Mouse (Mus musculus) myocyte (in vitro differentiated cells): ENCODE measurements around the gene E130309D02Rik. TPM values are rescaled to one million over a fixed set of nuclear protein-coding genes. Genes with fewer than 3 reads are reported as not detected.

Experiments used
- H3K27me3 ChIP-seq: one replicate; pipeline ENCODE4 v1.6.1; 2011; ENCODE audit not compliant: control insufficient read depth, insufficient read depth, insufficient read length
- H3K36me3 ChIP-seq: one replicate; pipeline ENCODE4 v1.6.1; 2011; ENCODE audit not compliant: control insufficient read depth, insufficient read depth
- H3K4me2 ChIP-seq: one replicate; pipeline ENCODE4 v1.6.1; 2011; ENCODE audit warnings: low read depth, control low read depth
- H3K4me3 ChIP-seq: one replicate; pipeline ENCODE4 v1.5.1; 2011; ENCODE audit warnings: mild to moderate bottlenecking, control low read depth, moderate library complexity
- H3K79me2 ChIP-seq: one replicate; pipeline ENCODE4 v1.6.1; 2011; ENCODE audit not compliant: control insufficient read depth, insufficient read depth
- H3ac ChIP-seq: one replicate; pipeline ENCODE4 v1.6.1; 2011; ENCODE audit not compliant: control insufficient read depth, insufficient read length
- CEBPB ChIP-seq: IDR thresholded peaks from 2 replicates; pipeline ENCODE4 v1.6.1; 2011; ENCODE audit warnings: mild to moderate bottlenecking, moderate library complexity; ENCODE audit not compliant: poor library complexity, insufficient read depth, severe bottlenecking
- E2F4 ChIP-seq: IDR thresholded peaks from one replicate; pipeline ENCODE4 v1.6.1; 2011; ENCODE audit warnings: mild to moderate bottlenecking, control low read depth, moderate library complexity; ENCODE audit not compliant: insufficient read depth
- MAX ChIP-seq: IDR thresholded peaks from one replicate; pipeline ENCODE4 v1.6.1; 2011; ENCODE audit warnings: low read depth, mild to moderate bottlenecking, control low read depth
- MYOD1 ChIP-seq, 3 experiments: IDR thresholded peaks; one replicate each; pipeline ENCODE4 v1.6.1; 2011; ENCODE audit warnings: control low read depth in 2 of 3, low read depth in 2 of 3, mild to moderate bottlenecking in 2 of 3, moderate library complexity in 1 of 3; ENCODE audit not compliant: insufficient read length in 2 of 3, control insufficient read depth in 1 of 3
- MYOG ChIP-seq, 3 experiments: IDR thresholded peaks; one replicate each; pipeline ENCODE4 v1.6.1; 2011; ENCODE audit warnings: control low read depth in 2 of 3, low read depth in 2 of 3, mild to moderate bottlenecking in 2 of 3; ENCODE audit not compliant: insufficient read length in 2 of 3, control insufficient read depth in 1 of 3, insufficient read depth in 1 of 3
- POLR2A ChIP-seq: IDR thresholded peaks from one replicate; pipeline ENCODE4 v1.6.1; 2011; ENCODE audit warnings: low read depth, mild to moderate bottlenecking, control low read depth, moderate library complexity; ENCODE audit not compliant: insufficient read length
- POLR2AphosphoS2 ChIP-seq: IDR thresholded peaks from one replicate; pipeline ENCODE4 v1.6.1; 2011; ENCODE audit warnings: low read depth, control low read depth; ENCODE audit not compliant: insufficient read length
- REST ChIP-seq: IDR thresholded peaks from one replicate; pipeline ENCODE4 v1.6.1; 2011; ENCODE audit warnings: mild to moderate bottlenecking, control low read depth, moderate library complexity; ENCODE audit not compliant: insufficient read depth, insufficient read length
- SRF ChIP-seq: IDR thresholded peaks from one replicate; pipeline ENCODE4 v1.6.1; 2011; ENCODE audit warnings: low read depth; ENCODE audit not compliant: control insufficient read depth, insufficient read length
- TCF12 ChIP-seq: IDR thresholded peaks from one replicate; pipeline ENCODE4 v1.6.1; 2011; ENCODE audit warnings: mild to moderate bottlenecking, control low read depth; ENCODE audit not compliant: poor library complexity, insufficient read depth, severe bottlenecking
- TCF3 ChIP-seq: IDR thresholded peaks from one replicate; pipeline ENCODE4 v1.6.1; 2011; ENCODE audit warnings: low read depth, control low read depth; ENCODE audit not compliant: insufficient read length
- USF1 ChIP-seq: IDR thresholded peaks from one replicate; pipeline ENCODE4 v1.6.1; 2011; ENCODE audit warnings: low read depth, mild to moderate bottlenecking, control low read depth, moderate library complexity
- polyA plus RNA-seq: library from polyadenylated mRNA; unstranded; fragments of >200 nt; fragmentation: generic; extraction: Trizol; gene quantifications from one replicate; pipeline ENCODE4 v1.2.1, GENCODE M21; 2012; ENCODE audit warnings: missing spikeins

E130309D02Rik gene
- polyA plus RNA-seq, 1 experiment: 25.7 TPM

GRCm38 (mm10) chr5:143264689-143265088, 50.5 kb downstream of the E130309D02Rik start:
- Histone ChIP-seq H3K4me2 (no peak overlapping the region), H3K36me3 (peaks cover 5% of the 10 kb centered on the region), H3K4me3 (no peak overlapping the region), H3K27me3 (no peaks in the 10 kb centered on the region), H3ac (no peak overlapping the region), H3K79me2 (no peaks in the 10 kb centered on the region)
- no peak for TF ChIP-seq SRF
- TF ChIP-seq TCF12: no peak
- no peak for TF ChIP-seq MAX
- TF ChIP-seq POLR2A: no peak
- no peak for TF ChIP-seq POLR2AphosphoS2
- no peak for TF ChIP-seq E2F4
- TF ChIP-seq MYOD1 (IDR thresholded peaks at IDR 0.05; ENCODE audit: control insufficient read depth in 1 of 3, insufficient read length in 2 of 3, low read depth in 2 of 3): no peak
- no peak for TF ChIP-seq USF1
- no peak for TF ChIP-seq MYOG (IDR thresholded peaks at IDR 0.05; ENCODE audit: control insufficient read depth in 1 of 3, insufficient read depth in 1 of 3, insufficient read length in 2 of 3, low read depth in 2 of 3)
- no peak for TF ChIP-seq CEBPB
- TF ChIP-seq REST: no peak

GRCm38 (mm10) chr5:143261636-143262035, 53.5 kb downstream of the E130309D02Rik start:
- peaks cover 5% of the 10 kb centered on the region for H3K36me3 ChIP-seq
- H3K4me2 ChIP-seq: no peak overlapping the region
- no peaks in the 10 kb centered on the region for H3K27me3 ChIP-seq
- no peaks in the 10 kb centered on the region for H3K79me2 ChIP-seq
- H3ac ChIP-seq: no peak overlapping the region
- H3K4me3 ChIP-seq: no peak overlapping the region
- no peak for TF ChIP-seq E2F4
- no peak for TF ChIP-seq REST
- TF ChIP-seq MYOD1 (IDR thresholded peaks at IDR 0.05; ENCODE audit: control insufficient read depth in 1 of 3, insufficient read length in 2 of 3, low read depth in 2 of 3): no peak
- no peak for TF ChIP-seq SRF
- no peak for TF ChIP-seq POLR2AphosphoS2
- no peak for TF ChIP-seq TCF3
- TF ChIP-seq MAX: no peak
- no peak for TF ChIP-seq MYOG (IDR thresholded peaks at IDR 0.05; ENCODE audit: control insufficient read depth in 1 of 3, insufficient read depth in 1 of 3, insufficient read length in 2 of 3, low read depth in 2 of 3)
- no peak for TF ChIP-seq USF1
- no peak for TF ChIP-seq TCF12
- TF ChIP-seq CEBPB: no peak

- H3ac ChIP-seq: no peak overlapping the region
- no peak for TF ChIP-seq MAX
- no peak for TF ChIP-seq CEBPB
- no peak for TF ChIP-seq POLR2AphosphoS2
- no peak for TF ChIP-seq MYOG (IDR thresholded peaks at IDR 0.05; ENCODE audit: control insufficient read depth in 1 of 3, insufficient read depth in 1 of 3, insufficient read length in 2 of 3, low read depth in 2 of 3)
- no peak for TF ChIP-seq POLR2A
- TF ChIP-seq E2F4: no peak
- no peak for TF ChIP-seq REST
- TF ChIP-seq USF1: no peak
- no peaks in the 10 kb centered on the region for H3K27me3 ChIP-seq
- H3K4me2 ChIP-seq: no peak overlapping the region
- H3K79me2 ChIP-seq: no peaks in the 10 kb centered on the region
- H3K4me3 ChIP-seq: no peak overlapping the region
- peaks cover 16% of the 10 kb centered on the region for H3K36me3 ChIP-seq
Measured at GRCm38 (mm10) chr5:143255802-143256201, 59.4 kb downstream of the E130309D02Rik start.

GRCm38 (mm10) chr5:143255131-143255519, 60.0 kb downstream of the E130309D02Rik start:
- no peak overlapping the region for H3K4me2 ChIP-seq
- no peak overlapping the region for H3ac ChIP-seq
- TF ChIP-seq SRF: no peak
- TF ChIP-seq MAX: no peak
- no peak for TF ChIP-seq CEBPB
- H3K27me3 ChIP-seq: no peaks in the 10 kb centered on the region
- H3K36me3 ChIP-seq: peaks cover 11% of the 10 kb centered on the region
- no peaks in the 10 kb centered on the region for H3K79me2 ChIP-seq
- no peak overlapping the region for H3K4me3 ChIP-seq

GRCm38 (mm10) chr5:143254487-143255130, 60.6 kb downstream of the E130309D02Rik start:
- TF ChIP-seq POLR2A (no peak), TCF3 (no peak), MYOD1 (IDR thresholded peaks at IDR 0.05; ENCODE audit: control insufficient read depth in 1 of 3, insufficient read length in 2 of 3, low read depth in 2 of 3) (no peak), REST (no peak), MYOG (IDR thresholded peaks at IDR 0.05; ENCODE audit: control insufficient read depth in 1 of 3, insufficient read depth in 1 of 3, insufficient read length in 2 of 3, low read depth in 2 of 3) (peak in 1 of 3 experiments; percentile 12), E2F4 (no peak), POLR2AphosphoS2 (peak; percentile 11), CEBPB (no peak), MAX (no peak), USF1 (no peak), SRF (no peak), TCF12 (no peak)
- Histone ChIP-seq H3K4me2 (no peak overlapping the region), H3K36me3 (peaks cover 11% of the 10 kb centered on the region), H3K4me3 (no peak overlapping the region), H3K27me3 (no peaks in the 10 kb centered on the region), H3ac (no peak overlapping the region), H3K79me2 (no peaks in the 10 kb centered on the region)
